Mouse (Mus musculus) monocyte, adult 5-6 weeks (primary cell): ENCODE measurements around the gene Def8. TPM values are rescaled to one million over a fixed set of nuclear protein-coding genes. Genes with fewer than 3 reads are reported as not detected.

Experiments used
- ATAC-seq: fragments of 153-309, 156-312 bp; replicated peaks from 2 replicates; pipeline ENCODE4 v1.8.0; 2017; ENCODE audit warnings: mild to moderate bottlenecking; ENCODE audit not compliant: low TSS enrichment, insufficient number of reproducible peaks, severe bottlenecking, poor library complexity, low FRiP score
- total RNA-seq: library from RNA; stranded (forward); fragments of 200-1000, 200-491, 200-594 nt; gene quantifications from 3 replicates; pipeline ENCODE4 v1.2.3, GENCODE M21; 2017

The Def8 gene
- 9.1 to 9.7 TPM (median 9.4 TPM) in 3 replicates for total RNA-seq

GRCm38 (mm10) chr8:123423441-123423840 lies at the start of gene Def8:
Def8 (plus strand) TSS chr8:123423527.
- no peak for ATAC-seq

GRCm38 (mm10) chr8:123374239-123374578 lies 49.1 kb upstream of the Def8 start:
- peak; percentile 86 for ATAC-seq

GRCm38 (mm10) chr8:123375701-123376100 lies 47.6 kb upstream of the Def8 start:
- no peak for ATAC-seq

- ATAC-seq: no peak
These were observed 47.2 kb upstream of the Def8 start for GRCm38 (mm10) chr8:123376106-123376505.

GRCm38 (mm10) chr8:123381711-123382110 lies 41.6 kb upstream of the Def8 start:
- no peak for ATAC-seq

- ATAC-seq: no peak
These were observed 40.8 kb upstream of the Def8 start for GRCm38 (mm10) chr8:123382516-123382915.

- 0 out of 2 replicates have a peak, but pooled peaks have one; percentile 37 for ATAC-seq
These were observed 38.3 kb upstream of the Def8 start for GRCm38 (mm10) chr8:123384883-123385540.

GRCm38 (mm10) chr8:123387041-123387440 lies 36.3 kb upstream of the Def8 start:
- no peak for ATAC-seq

GRCm38 (mm10) chr8:123387801-123388200 lies 35.5 kb upstream of the Def8 start:
- no peak for ATAC-seq

GRCm38 (mm10) chr8:123389026-123389425 lies 34.3 kb upstream of the Def8 start:
- no peak for ATAC-seq

- no peak for ATAC-seq
These were observed 25.0 kb upstream of the Def8 start for GRCm38 (mm10) chr8:123398308-123398707.

GRCm38 (mm10) chr8:123401936-123402335 lies 21.4 kb upstream of the Def8 start:
- no peak for ATAC-seq

- no peak for ATAC-seq
These were observed 20.5 kb upstream of the Def8 start for GRCm38 (mm10) chr8:123402730-123403326.

GRCm38 (mm10) chr8:123404521-123404920 lies 18.8 kb upstream of the Def8 start:
- no peak for ATAC-seq

GRCm38 (mm10) chr8:123406786-123407185 lies 16.5 kb upstream of the Def8 start, which contains the start of gene Mc1r:
Mc1r (plus strand) TSS chr8:123407107.
- 0 out of 2 replicates have a peak, but pooled peaks have one; percentile 42 for ATAC-seq

GRCm38 (mm10) chr8:123407612-123408011 lies 15.7 kb upstream of the Def8 start:
- ATAC-seq: no peak

GRCm38 (mm10) chr8:123408586-123409544 lies 14.5 kb upstream of the Def8 start:
- no peak for ATAC-seq

- no peak for ATAC-seq
These were observed 13.2 kb upstream of the Def8 start for GRCm38 (mm10) chr8:123410049-123410587.

- no peak for ATAC-seq
These were observed 12.5 kb upstream of the Def8 start for GRCm38 (mm10) chr8:123410788-123411187.
